In the genomic region with DNA sequence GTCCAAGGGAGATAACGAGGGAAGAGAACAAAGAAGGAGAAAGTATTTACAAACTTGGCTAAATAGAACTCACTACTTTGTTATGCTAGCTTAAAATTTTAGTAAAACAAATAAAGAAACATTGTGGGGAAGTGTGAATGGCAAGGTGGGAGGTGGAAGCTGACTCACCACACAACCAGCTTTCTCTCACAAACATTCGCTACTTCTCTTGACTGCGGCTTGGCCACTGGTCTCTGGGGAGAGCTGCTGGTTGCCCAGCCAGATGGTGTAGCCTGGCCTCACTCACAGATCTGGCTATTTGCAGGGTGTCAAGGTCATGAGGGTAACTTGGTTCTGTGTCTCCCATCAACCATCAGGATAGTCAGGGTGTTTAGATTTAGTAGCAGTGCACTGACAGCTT, we compare ENCODE assay signal across 1 mouse cellular context.
TF ChIP-seq lines count a peak whose summit lies in the region.

No protein-coding gene starts in this region.

TF ChIP-seq in CH12.LX, 34 proteins besides CTCF, POLR2A, EP300 and RAD21 (continued from another document):
- no peak for TF ChIP-seq ZC3H11A (IDR thresholded peaks at IDR 0.05; ENCODE audit: low read depth, low read length)
- peak; percentile 74; the same call in 1 of the 2 replicates for TF ChIP-seq MEF2A (IDR thresholded peaks at IDR 0.05; ENCODE audit: borderline replicate concordance, low read depth, low read length)
- no peak for TF ChIP-seq GABPA (IDR thresholded peaks at IDR 0.05; ENCODE audit: insufficient replicate concordance, low read depth, low read length)
- peak; percentile 42 for TF ChIP-seq JUND (conservative IDR thresholded peaks at IDR 0.05; ENCODE audit: low read depth, low read length)
- no peak for TF ChIP-seq ZNF384 (IDR thresholded peaks at IDR 0.05; ENCODE audit: low read depth, low read length)
- TF ChIP-seq TCF12 (IDR thresholded peaks at IDR 0.05; ENCODE audit: low read depth, low read length): peak; percentile 75
